Comparison of ENCODE assay signal across 12 mouse cellular contexts in the genomic region with DNA sequence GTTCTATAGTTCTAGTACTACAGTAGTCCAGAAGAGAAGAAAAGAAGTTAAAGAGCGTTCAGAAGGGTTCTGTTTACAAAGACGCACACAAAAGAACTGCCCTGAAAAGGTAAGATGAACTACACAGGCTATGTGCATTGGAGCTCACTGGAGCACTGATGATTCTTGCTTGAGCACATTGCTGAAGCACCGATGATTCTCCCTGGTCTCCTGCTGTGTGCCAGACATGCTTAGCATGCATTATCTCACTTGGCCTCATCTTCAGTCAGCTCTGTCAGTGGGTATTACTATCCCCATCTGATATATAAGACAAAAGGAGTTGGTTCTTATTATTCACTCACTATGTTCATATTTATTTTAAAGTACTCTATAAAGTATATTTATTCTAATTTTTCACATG.
DNase-seq lines count a peak whose midpoint lies in the region.
"Had no signal": no experiment of that assay in that cellular context is flagged by ENCODE, and none has a peak within 500 bp of the region (broad histone marks: within the 10 kb centered on the region; RNA-seq: fewer than 3 reads in every experiment).

No protein-coding gene starts in this region.

- DNase-seq in cerebellum, adult 18-20 months: peak; percentile 40 to 56
- no peak for DNase-seq in cerebellum, postnatal 4 days (ENCODE audit: low spot score in 2 of 2)
- DNase-seq in left cerebral cortex, postnatal 4 days: peak; percentile 69
- DNase-seq in left cerebral cortex, postnatal 36 days (ENCODE audit: low spot score in 2 of 2): no peak
- peak; percentile 56 for DNase-seq in cerebellum, adult 9-11 months
- peak; percentile 32 for DNase-seq in retina, postnatal 1 day
- DNase-seq in frontal cortex, postnatal 25 days (ENCODE audit: low spot score in 2 of 2): no peak
- DNase-seq: adrenal gland, postnatal 25 days; kidney, adult 2 months; layer of hippocampus, adult 9-11 months; right cerebral cortex, postnatal 25 days; spleen, adult 18-20 months had no signal

- intact Hi-C loops in left cerebral cortex, postnatal 4 days (cut with DNase I): no loop called here
- intact Hi-C loops in left cerebral cortex, postnatal 36 days (cut with DNase I): no loop called here

Comparison
In these comparisons a context has a peak if more than half of its experiments do, and no peak if none do; other contexts are left out.
1. DNase-seq: peak in cerebellum, adult 18-20 months (2 of 2), left cerebral cortex, postnatal 4 days (single experiment), cerebellum, adult 9-11 months (single experiment) and retina, postnatal 1 day (single experiment); none in cerebellum, postnatal 4 days (0 of 2), left cerebral cortex, postnatal 36 days (0 of 2) and frontal cortex, postnatal 25 days (0 of 2).